Mouse (Mus musculus): Measurements from ENCODE around the gene Tspan4.

- TF ChIP-seq CTCF (IDR thresholded peaks at IDR 0.05; ENCODE audit: control insufficient read depth, insufficient read depth, low read length) = no peak
- TF ChIP-seq POLR2A (IDR thresholded peaks at IDR 0.05; ENCODE audit: borderline replicate concordance, control insufficient read depth, low read depth, low read length) = no peak
Observed at GRCm38 (mm10) chr7:141439811-141440210, 35.2 kb upstream of the Tspan4 start.
